In the genomic region with DNA sequence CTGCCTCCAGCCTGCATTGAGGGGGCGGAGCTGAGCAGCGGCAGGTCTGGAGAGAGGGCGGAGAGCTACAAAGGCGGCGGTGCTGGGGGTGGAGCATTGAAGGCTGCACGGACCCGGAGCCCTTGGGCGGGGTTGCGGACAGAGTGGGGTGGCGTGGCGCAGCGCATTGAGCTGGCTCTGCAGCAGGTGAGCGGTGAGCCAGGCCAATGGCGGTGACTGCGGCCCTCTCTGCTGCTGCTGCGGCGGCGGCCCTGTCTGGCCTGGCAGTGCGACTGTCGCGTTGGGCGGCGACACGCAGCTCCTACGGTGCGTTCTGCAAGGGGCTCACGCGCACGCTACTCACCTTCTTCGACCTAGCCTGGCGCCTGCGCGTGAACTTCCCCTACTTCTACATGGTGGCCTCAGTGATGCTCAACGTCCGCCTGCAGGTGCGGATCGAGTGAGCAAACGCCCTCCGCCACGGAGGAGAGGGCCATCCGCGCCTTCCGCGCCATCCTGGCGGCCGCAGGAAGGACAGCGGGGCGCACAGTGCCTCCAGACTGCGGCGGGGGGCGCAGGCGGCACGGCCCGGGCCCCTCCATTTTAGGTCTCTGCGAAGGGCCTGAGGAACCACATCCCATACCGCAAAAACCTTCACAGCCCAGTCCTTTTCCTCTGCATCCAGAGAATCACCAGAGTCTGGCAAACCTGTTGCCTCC, we compare ENCODE assay signal across 9 mouse cellular contexts. TPM values are rescaled to one million over a fixed set of nuclear protein-coding genes. Genes with fewer than 3 reads are reported as not detected.
A peak's percentile ranks its signal among the peaks of the same experiment; 100 is the strongest.
DNase-seq lines count a peak whose midpoint lies in the region; ATAC-seq and TF ChIP-seq lines count a peak whose summit lies in the region.
"Not testable (repeated sequence)": the region's sequence is repeated elsewhere in the genome, so short reads cannot be mapped to it uniquely, and the experiment has no call there.
"Had no signal": no experiment of that assay in that cellular context is flagged by ENCODE, and none has a peak within 500 bp of the region (broad histone marks: within the 10 kb centered on the region; RNA-seq: fewer than 3 reads in every experiment).

Smim10l2a (plus strand) TSS at position 156 of the 698 bp plus-strand sequence.

- peak within 1 kb of the TSS; percentile 67 for H3K9ac ChIP-seq in forebrain, embryonic 16.5 days (replicated peaks; ENCODE audit: low read depth, low read length)
- H3K9ac ChIP-seq in hindbrain, embryonic 12.5 days = peak within 1 kb of the TSS; percentile 49; the same call in 1 of the 2 replicates
- H3K9ac ChIP-seq in liver, postnatal 0 days (replicated peaks) = not testable (repeated sequence)
- peak within 1 kb of the TSS; percentile 37 for H3K9ac ChIP-seq in neural tube, embryonic 14.5 days (replicated peaks; ENCODE audit: low read depth, low read length)

- H3K27me3 ChIP-seq in forebrain, embryonic 16.5 days (replicated peaks; ENCODE audit: control insufficient read depth, insufficient read depth, low read length); hindbrain, embryonic 12.5 days; liver, postnatal 0 days (ENCODE audit: insufficient read depth, low read length); neural tube, embryonic 14.5 days (ENCODE audit: control insufficient read depth, insufficient read depth, low read length): not testable (repeated sequence)

- H3K27ac ChIP-seq in forebrain, embryonic 16.5 days (ENCODE audit: low read length); hindbrain, embryonic 12.5 days; liver, postnatal 0 days (ENCODE audit: low read depth): not testable (repeated sequence)
- peak within 1 kb of the TSS; percentile 84 for H3K27ac ChIP-seq in layer of hippocampus, adult 2 months
- H3K27ac ChIP-seq in neural tube, embryonic 14.5 days (ENCODE audit: low read depth, low read length) = 0 out of 2 replicates have a peak within 1 kb of the TSS, but pooled peaks have one; percentile 35

- H3K4me1 ChIP-seq in forebrain, embryonic 16.5 days (replicated peaks; ENCODE audit: control insufficient read depth, insufficient read depth, low read length); hindbrain, embryonic 12.5 days; liver, postnatal 0 days (ENCODE audit: insufficient read depth); neural tube, embryonic 14.5 days (ENCODE audit: control insufficient read depth, insufficient read depth, low read length): not testable (repeated sequence)

- DNase-seq in ES-CJ7 (ENCODE audit: low read depth, low spot score) = peak; percentile 68
- DNase-seq in cerebellum, adult 18-20 months = peak; percentile 74 to 84
- peak; percentile 24 to 28 for DNase-seq in layer of hippocampus, adult 2 months (ENCODE audit: low spot score in 2 of 2)
- DNase-seq in liver, postnatal 0 days = peak; percentile 47
- DNase-seq in testis, postnatal 14 days (ENCODE audit: low spot score) = peak; percentile 62

- peak; percentile 92 for ATAC-seq in forebrain, embryonic 16.5 days
- ATAC-seq in hindbrain, embryonic 12.5 days (ENCODE audit: low FRiP score) = peak; percentile 89
- ATAC-seq in liver, postnatal 0 days = peak; percentile 67
- ATAC-seq in neural tube, embryonic 14.5 days (ENCODE audit: low read depth) = peak; percentile 95

- not testable (repeated sequence) for H3K36me3 ChIP-seq in forebrain, embryonic 16.5 days (ENCODE audit: control insufficient read depth, insufficient read depth); hindbrain, embryonic 12.5 days; liver, postnatal 0 days (replicated peaks; ENCODE audit: insufficient read depth, low read length); neural tube, embryonic 14.5 days (ENCODE audit: control insufficient read depth, insufficient read depth, low read length)

- H3K9me3 ChIP-seq in forebrain, embryonic 16.5 days (ENCODE audit: control insufficient read depth, low read length); hindbrain, embryonic 12.5 days (replicated peaks); liver, postnatal 0 days (ENCODE audit: low read length); neural tube, embryonic 14.5 days (ENCODE audit: control insufficient read depth, low read length): not testable (repeated sequence)

- TF ChIP-seq CTCF in layer of hippocampus, adult 2 months (conservative IDR thresholded peaks at IDR 0.05) = 0 out of 2 replicates have a peak, but pooled peaks have one; percentile 24
- TF ChIP-seq CTCF in liver, postnatal 0 days (IDR thresholded peaks at IDR 0.05; ENCODE audit: low read depth) = not testable (repeated sequence)

- H3K4me2 ChIP-seq in forebrain, embryonic 16.5 days (ENCODE audit: low read length) = peak within 1 kb of the TSS; percentile 60
- peak within 1 kb of the TSS; percentile 55 for H3K4me2 ChIP-seq in hindbrain, embryonic 12.5 days (replicated peaks)
- peak within 1 kb of the TSS; percentile 69 for H3K4me2 ChIP-seq in liver, postnatal 0 days (ENCODE audit: low read depth, low read length)
- H3K4me2 ChIP-seq in neural tube, embryonic 14.5 days (ENCODE audit: low read depth, low read length) = peak within 1 kb of the TSS; percentile 41

- TF ChIP-seq EP300 in liver, postnatal 0 days (IDR thresholded peaks at IDR 0.05; ENCODE audit: low read depth) = not testable (repeated sequence)

- H3K4me3 ChIP-seq in forebrain, embryonic 16.5 days (replicated peaks; ENCODE audit: low read length) = peak within 1 kb of the TSS; percentile 55
- peak within 1 kb of the TSS; percentile 49 for H3K4me3 ChIP-seq in hindbrain, embryonic 12.5 days
- peak within 1 kb of the TSS; percentile 60 for H3K4me3 ChIP-seq in layer of hippocampus, adult 2 months
- peak within 1 kb of the TSS; percentile 43 for H3K4me3 ChIP-seq in liver, postnatal 0 days (ENCODE audit: low read depth, low read length)
- peak within 1 kb of the TSS; percentile 37 for H3K4me3 ChIP-seq in neural tube, embryonic 14.5 days (ENCODE audit: low read depth, low read length)

- WGBS in forebrain, embryonic 16.5 days = 24% methylated on average over 52 of the region's 56 CpGs
- 28% methylated on average over 33 of the region's 56 CpGs for WGBS in hindbrain, embryonic 12.5 days
- WGBS in liver, postnatal 0 days (ENCODE audit: insufficient replicate concordance) = 21% methylated on average over 45 of the region's 56 CpGs
- 15% methylated on average over 45 of the region's 56 CpGs for WGBS in neural tube, embryonic 14.5 days

RNA-seq across cellular contexts. Expression of gene Smim10l2a, which starts in this region (rescaled TPM):
- 16.4 and 22.3 TPM in 2 replicates for polyA plus RNA-seq in forebrain, embryonic 16.5 days (2015; fragmentation: Nextera tagmentation; extraction: Ambion mirVana)
- 8.5 and 9.5 TPM in 2 replicates for polyA plus RNA-seq in hindbrain, embryonic 12.5 days (2016; fragmentation: Nextera tagmentation; extraction: Ambion mirVana)
- total RNA-seq in layer of hippocampus, adult 2 months (2021) = 10 to 100 TPM; 16.3 to 21.3 TPM
- 0.13 and 0.22 TPM in 2 replicates for polyA plus RNA-seq in liver, postnatal 0 days (2015; fragmentation: Nextera tagmentation; extraction: Ambion mirVana)
- 28.6 and 36.3 TPM in 2 replicates for polyA plus RNA-seq in neural tube, embryonic 14.5 days (2014; fragmentation: Nextera tagmentation; extraction: Ambion mirVana)
- total RNA-seq: monocyte, adult 5-6 weeks had no signal

Comparison
In these comparisons a context has a peak if more than half of its experiments do, and no peak if none do; other contexts are left out.
1. Peak in DNase-seq, ATAC-seq, H3K4me3 ChIP-seq and H3K4me2 ChIP-seq in liver, postnatal 0 days; RNA of the gene not detected or under 1 TPM.
2. DNase-seq: peak in every context shown above with its lines; median percentile 79 in cerebellum, adult 18-20 months; 68 in ES-CJ7; 62 in testis, postnatal 14 days; 47 in liver, postnatal 0 days; 26 in layer of hippocampus, adult 2 months.